Mouse (Mus musculus) stomach, postnatal 0 days (tissue): Measurements from ENCODE around the gene Bloc1s1.

Experiments
- CTCF ChIP-seq: IDR thresholded peaks from 2 replicates; pipeline ENCODE4 v1.5.1; 2016; ENCODE audit warnings: antibody characterized with exemption, low read depth, mild to moderate bottlenecking, moderate library complexity
- EP300 ChIP-seq: optimal IDR thresholded peaks from 2 replicates; pipeline ENCODE3; 2016; ENCODE audit warnings: antibody characterized with exemption

DNA sequence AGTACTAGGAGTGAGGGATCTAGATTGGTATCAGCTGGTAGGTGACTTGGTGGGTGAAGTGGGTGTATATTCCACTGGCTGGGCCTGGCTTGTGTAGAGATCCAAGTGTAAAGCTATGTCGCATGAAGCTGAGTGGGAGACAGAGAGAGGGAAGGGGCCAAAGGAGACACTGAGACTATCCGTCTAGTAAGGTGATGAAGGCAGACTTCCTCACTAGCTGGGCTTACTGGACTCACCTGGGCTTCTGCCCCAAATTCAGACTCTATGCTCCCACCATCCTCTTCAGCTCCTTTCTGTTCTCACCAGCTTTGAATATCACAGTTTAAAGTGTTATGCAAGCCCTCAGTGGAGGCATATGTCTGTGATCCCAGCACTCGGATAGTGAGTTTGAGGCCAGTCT is 7.2 kb downstream of the Bloc1s1 start:
- TF ChIP-seq CTCF: no peak
- TF ChIP-seq EP300: no peak
